Mouse (Mus musculus) limb, embryonic 12.5 days (tissue): Measurements from ENCODE around the gene Csdc2. TPM values are rescaled to one million over a fixed set of nuclear protein-coding genes. Genes with fewer than 3 reads are reported as not detected.

ENCODE experiments used
- ATAC-seq: fragments of 200-750 bp; cut with Nextera tagmentation; 2 replicates; pipeline ENCODE4 v1.8.0; 2017; ENCODE audit warnings: low read depth, moderate TSS enrichment; ENCODE audit not compliant: insufficient number of reproducible peaks, insufficient read depth, low FRiP score, low TSS enrichment
- H3K27ac ChIP-seq: fragments of 300-500 bp; sonication (generic); 2 replicates; pipeline ENCODE4 v1.5.1; 2016; ENCODE audit warnings: mild to moderate bottlenecking, moderate library complexity
- H3K27me3 ChIP-seq: fragments of 300-500 bp; sonication (generic); 2 replicates; pipeline ENCODE4 v1.6.1; 2016; ENCODE audit warnings: mild to moderate bottlenecking, moderate library complexity
- H3K36me3 ChIP-seq: fragments of 300-500 bp; sonication (generic); 2 replicates; pipeline ENCODE4 v1.6.1; 2016; ENCODE audit warnings: mild to moderate bottlenecking, moderate library complexity
- H3K4me1 ChIP-seq: fragments of 300-500 bp; sonication (generic); replicated peaks from 2 replicates; pipeline ENCODE4 v1.6.1; 2016
- H3K4me2 ChIP-seq: fragments of 300-500 bp; sonication (generic); 2 replicates; pipeline ENCODE4 v1.6.1; 2016; ENCODE audit warnings: mild to moderate bottlenecking, moderate library complexity
- H3K4me3 ChIP-seq: fragments of 300-500 bp; sonication (generic); replicated peaks from 2 replicates; pipeline ENCODE4 v1.5.1; 2016; ENCODE audit warnings: mild to moderate bottlenecking
- H3K9ac ChIP-seq: fragments of 300-500 bp; sonication (generic); replicated peaks from 2 replicates; pipeline ENCODE4 v1.6.1; 2016; ENCODE audit warnings: mild to moderate bottlenecking, moderate library complexity
- H3K9me3 ChIP-seq: fragments of 300-500 bp; sonication (generic); 2 replicates; pipeline ENCODE4 v1.6.1; 2016; ENCODE audit warnings: mild to moderate bottlenecking, moderate library complexity
- WGBS: fragments of 180-500 bp; shearing (Covaris S2); methylation state at CpG from one replicate; pipeline ENCODE4 v1.1.7; 2016; 5-methylcytosine and 5-hydroxymethylcytosine counted together
- polyA plus RNA-seq: library from polyadenylated mRNA; unstranded; fragments of >200 nt; fragmentation: Nextera tagmentation; extraction: Ambion mirVana; gene quantifications from 2 replicates; pipeline ENCODE4 v1.2.1, GENCODE M21; 2016

Csdc2 gene
- polyA plus RNA-seq, 1 experiment from 2014 or later, result 7.9 TPM

GRCm38 (mm10) chr15:81941010-81941409, 4.5 kb downstream of the Csdc2 start:
- H3K4me3 ChIP-seq, result no peak overlapping the region
- no peak overlapping the region for H3K4me2 ChIP-seq
- H3K27ac ChIP-seq, result no peak overlapping the region
- peaks cover 7% of the 10 kb centered on the region for H3K27me3 ChIP-seq
- H3K9me3 ChIP-seq, result no peaks in the 10 kb centered on the region
- no peak overlapping the region for H3K9ac ChIP-seq
- H3K36me3 ChIP-seq, result no peaks in the 10 kb centered on the region
- peaks cover 38% of the 10 kb centered on the region for H3K4me1 ChIP-seq
- 87% methylated on average over 2 of the region's 2 CpGs for WGBS
- no peak for ATAC-seq

- Histone ChIP-seq H3K9me3 (no peaks in the 10 kb centered on the region), H3K27ac (no peak overlapping the region), H3K9ac (0 out of 2 replicates have a peak overlapping the region, but pooled peaks have one; percentile 18), H3K36me3 (0 out of 2 replicates have a peak, but pooled peaks cover 3% of the 10 kb centered on the region), H3K4me1 (peaks cover 15% of the 10 kb centered on the region), H3K27me3 (no peaks in the 10 kb centered on the region), H3K4me2 (no peak overlapping the region), H3K4me3 (no peak overlapping the region)
- 16% methylated on average over 9 of the region's 9 CpGs for WGBS
- ATAC-seq, result 0 out of 2 replicates have a peak, but pooled peaks have one; percentile 24
Observed at GRCm38 (mm10) chr15:81943176-81943749, 6.7 kb downstream of the Csdc2 start.

GRCm38 (mm10) chr15:81949076-81949475, 12.5 kb downstream of the Csdc2 start:
- 81% methylated on average over 10 of the region's 10 CpGs for WGBS
- no peak overlapping the region for H3K9ac ChIP-seq
- H3K27me3 ChIP-seq, result no peaks in the 10 kb centered on the region
- peaks cover 4% of the 10 kb centered on the region for H3K36me3 ChIP-seq
- no peaks in the 10 kb centered on the region for H3K4me1 ChIP-seq
- H3K4me2 ChIP-seq, result no peak overlapping the region
- no peak for ATAC-seq
- no peak overlapping the region for H3K4me3 ChIP-seq
- H3K9me3 ChIP-seq, result no peaks in the 10 kb centered on the region
- no peak overlapping the region for H3K27ac ChIP-seq

GRCm38 (mm10) chr15:81949476-81950131, 13.0 kb downstream of the Csdc2 start:
- Histone ChIP-seq H3K9ac (no peak overlapping the region), H3K27ac (no peak overlapping the region), H3K4me3 (no peak overlapping the region), H3K36me3 (peaks cover 9% of the 10 kb centered on the region), H3K4me2 (no peak overlapping the region), H3K4me1 (no peaks in the 10 kb centered on the region), H3K9me3 (no peaks in the 10 kb centered on the region), H3K27me3 (no peaks in the 10 kb centered on the region)
- WGBS, result 72% methylated on average over 11 of the region's 11 CpGs
- ATAC-seq, result no peak

GRCm38 (mm10) chr15:81950716-81951115, 14.2 kb downstream of the Csdc2 start:
- H3K4me1 ChIP-seq, result no peaks in the 10 kb centered on the region
- no peak overlapping the region for H3K4me2 ChIP-seq
- H3K36me3 ChIP-seq, result peaks cover 15% of the 10 kb centered on the region
- 80% methylated on average over 5 of the region's 5 CpGs for WGBS
- ATAC-seq, result no peak
- H3K27ac ChIP-seq, result no peak overlapping the region
- no peak overlapping the region for H3K9ac ChIP-seq
- no peak overlapping the region for H3K4me3 ChIP-seq
- H3K9me3 ChIP-seq, result no peaks in the 10 kb centered on the region
- H3K27me3 ChIP-seq, result no peaks in the 10 kb centered on the region

GRCm38 (mm10) chr15:81951159-81951558, 14.6 kb downstream of the Csdc2 start:
- H3K9me3 ChIP-seq, result no peaks in the 10 kb centered on the region
- H3K4me3 ChIP-seq, result no peak overlapping the region
- 85% methylated on average over 9 of the region's 9 CpGs for WGBS
- no peaks in the 10 kb centered on the region for H3K27me3 ChIP-seq
- H3K4me2 ChIP-seq, result no peak overlapping the region
- H3K36me3 ChIP-seq, result peaks cover 15% of the 10 kb centered on the region
- H3K4me1 ChIP-seq, result no peaks in the 10 kb centered on the region
- H3K9ac ChIP-seq, result no peak overlapping the region
- no peak overlapping the region for H3K27ac ChIP-seq
- ATAC-seq, result no peak

- no peak for ATAC-seq
- Histone ChIP-seq H3K9ac (no peak overlapping the region), H3K27me3 (no peaks in the 10 kb centered on the region), H3K9me3 (no peaks in the 10 kb centered on the region), H3K4me2 (no peak overlapping the region), H3K4me1 (no peaks in the 10 kb centered on the region), H3K36me3 (peaks cover 12% of the 10 kb centered on the region), H3K4me3 (no peak overlapping the region), H3K27ac (no peak overlapping the region)
- WGBS, result 76% methylated on average over 4 of the region's 4 CpGs
Observed at GRCm38 (mm10) chr15:81952310-81952709, 15.8 kb downstream of the Csdc2 start.

GRCm38 (mm10) chr15:81954151-81954583, 17.6 kb downstream of the Csdc2 start:
- Histone ChIP-seq H3K36me3 (peaks cover 11% of the 10 kb centered on the region), H3K4me3 (no peak overlapping the region), H3K4me2 (no peak overlapping the region), H3K4me1 (no peaks in the 10 kb centered on the region), H3K9ac (no peak overlapping the region), H3K27ac (no peak overlapping the region), H3K9me3 (no peaks in the 10 kb centered on the region), H3K27me3 (no peaks in the 10 kb centered on the region)
- ATAC-seq, result no peak
- WGBS, result 93% methylated on average over 9 of the region's 9 CpGs

GRCm38 (mm10) chr15:81954716-81955115, 18.2 kb downstream of the Csdc2 start:
- no peak overlapping the region for H3K4me3 ChIP-seq
- H3K9me3 ChIP-seq, result no peaks in the 10 kb centered on the region
- 91% methylated on average over 6 of the region's 6 CpGs for WGBS
- peaks cover 2% of the 10 kb centered on the region; the same call in 1 of the 2 replicates for H3K4me1 ChIP-seq
- H3K4me2 ChIP-seq, result no peak overlapping the region
- no peak overlapping the region for H3K27ac ChIP-seq
- no peaks in the 10 kb centered on the region for H3K27me3 ChIP-seq
- no peak for ATAC-seq
- peaks cover 11% of the 10 kb centered on the region for H3K36me3 ChIP-seq
- H3K9ac ChIP-seq, result no peak overlapping the region

- H3K4me3 ChIP-seq, result no peak overlapping the region
- peaks cover 9% of the 10 kb centered on the region; the same call in 1 of the 2 replicates for H3K4me1 ChIP-seq
- no peak overlapping the region for H3K4me2 ChIP-seq
- H3K27ac ChIP-seq, result no peak overlapping the region
- no peaks in the 10 kb centered on the region for H3K9me3 ChIP-seq
- H3K36me3 ChIP-seq, result peaks cover 11% of the 10 kb centered on the region
- H3K9ac ChIP-seq, result no peak overlapping the region
- ATAC-seq, result no peak
- WGBS, result 91% methylated on average over 15 of the region's 15 CpGs
- no peaks in the 10 kb centered on the region for H3K27me3 ChIP-seq
Observed at GRCm38 (mm10) chr15:81955414-81955813, 18.9 kb downstream of the Csdc2 start.

GRCm38 (mm10) chr15:81956457-81956856, 19.9 kb downstream of the Csdc2 start:
- no peaks in the 10 kb centered on the region for H3K27me3 ChIP-seq
- peaks cover 11% of the 10 kb centered on the region for H3K36me3 ChIP-seq
- ATAC-seq, result no peak
- H3K9me3 ChIP-seq, result no peaks in the 10 kb centered on the region
- no peak overlapping the region for H3K9ac ChIP-seq
- H3K4me3 ChIP-seq, result no peak overlapping the region
- H3K4me1 ChIP-seq, result peaks cover 10% of the 10 kb centered on the region; the same call in 1 of the 2 replicates
- H3K27ac ChIP-seq, result no peak overlapping the region
- 62% methylated on average over 8 of the region's 8 CpGs for WGBS
- H3K4me2 ChIP-seq, result no peak overlapping the region
